Mouse (Mus musculus): Measurements from ENCODE around the gene Anapc16.

DNA sequence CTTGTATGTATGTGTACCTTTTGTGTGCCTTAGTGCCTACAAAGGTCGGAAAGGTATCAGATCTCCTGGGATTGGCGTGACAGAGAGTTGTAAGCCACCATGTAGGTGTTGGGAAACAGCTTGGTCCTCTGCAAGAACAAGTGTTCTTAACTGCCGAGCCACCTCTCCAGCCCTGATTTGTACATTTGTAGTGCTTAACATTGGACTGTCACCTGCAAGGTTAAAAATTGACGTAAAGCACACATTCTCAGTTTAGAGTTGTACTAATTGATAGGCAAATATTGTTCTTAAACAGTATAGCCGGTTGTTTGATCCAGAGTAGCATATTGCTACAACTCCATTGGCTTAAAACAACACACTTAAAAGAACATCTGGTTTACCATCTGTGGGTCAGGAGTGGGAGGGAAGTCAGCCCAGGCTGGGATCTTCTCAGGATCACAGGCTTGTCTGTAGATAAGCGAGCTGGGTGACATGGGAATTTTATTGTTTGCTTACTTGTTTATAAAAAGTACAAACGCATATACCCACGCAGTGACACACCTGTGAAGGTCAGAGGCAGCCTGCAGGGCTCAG, 39.5 kb upstream of the Anapc16 start:
- no peak for TF ChIP-seq POLR2A (IDR thresholded peaks at IDR 0.05; ENCODE audit: control insufficient read depth, extremely low read depth, insufficient read depth, low read length, poor library complexity)
- no peak for TF ChIP-seq CTCF (IDR thresholded peaks at IDR 0.05; ENCODE audit: borderline replicate concordance, control insufficient read depth, extremely low read depth, insufficient read depth, low read length, poor library complexity)

Data from thymus, adult 2 months (tissue).